Mouse (Mus musculus): ENCODE measurements around the gene Basp1. TPM values are rescaled to one million over a fixed set of nuclear protein-coding genes. Genes with fewer than 3 reads are reported as not detected.

The Basp1 gene
- total RNA-seq, 2 experiments from 2014 or later, result 576 to 634 TPM

- DNase-seq (ENCODE audit: low spot score in 2 of 2), result no peak
- TF ChIP-seq CTCF (conservative IDR thresholded peaks at IDR 0.05), result no peak
- H3K4me3 ChIP-seq, result no peak overlapping the region
- no peak overlapping the region for H3K27ac ChIP-seq
Measured at GRCm38 (mm10) chr15:25373486-25373885, 40.1 kb downstream of the Basp1 start.

- H3K4me3 ChIP-seq, result no peak overlapping the region
- TF ChIP-seq CTCF (conservative IDR thresholded peaks at IDR 0.05), result no peak
- peak in 1 of 2 experiments; percentile 28 for DNase-seq (ENCODE audit: low spot score in 2 of 2)
- peak overlapping the region; percentile 47; the same call in 1 of the 2 replicates for H3K27ac ChIP-seq
Measured at GRCm38 (mm10) chr15:25369522-25369921, 44.0 kb downstream of the Basp1 start.

- Histone ChIP-seq H3K4me3 (no peak overlapping the region), H3K27ac (peak overlapping the region; percentile 67; the same call in 1 of the 2 replicates)
- no peak for TF ChIP-seq CTCF (conservative IDR thresholded peaks at IDR 0.05)
- DNase-seq (ENCODE audit: low spot score in 2 of 2), result no peak
Measured at GRCm38 (mm10) chr15:25365503-25365902, 48.1 kb downstream of the Basp1 start.

GRCm38 (mm10) chr15:25364819-25365463, 48.6 kb downstream of the Basp1 start:
- peak overlapping the region; percentile 67 for H3K27ac ChIP-seq
- TF ChIP-seq CTCF (conservative IDR thresholded peaks at IDR 0.05), result no peak
- no peak for DNase-seq (ENCODE audit: low spot score in 2 of 2)
- H3K4me3 ChIP-seq, result peak overlapping the region; percentile 30; the same call in 1 of the 2 replicates

- H3K4me3 ChIP-seq, result peak overlapping the region; percentile 30; the same call in 1 of the 2 replicates
- no peak for DNase-seq (ENCODE audit: low spot score in 2 of 2)
Measured at GRCm38 (mm10) chr15:25364160-25364818, 49.3 kb downstream of the Basp1 start.

GRCm38 (mm10) chr15:25363636-25364035, 49.9 kb downstream of the Basp1 start:
- no peak for TF ChIP-seq CTCF (conservative IDR thresholded peaks at IDR 0.05)
- peak overlapping the region; percentile 48; the same call in 1 of the 2 replicates for H3K27ac ChIP-seq
- no peak for DNase-seq (ENCODE audit: low spot score in 2 of 2)
- no peak overlapping the region for H3K4me3 ChIP-seq

More at GRCm38 (mm10) chr15:25364160-25364818, 49.3 kb downstream of the Basp1 start:
- no peak for TF ChIP-seq CTCF (conservative IDR thresholded peaks at IDR 0.05)
- peak overlapping the region; percentile 67 for H3K27ac ChIP-seq

- no peak overlapping the region for H3K27ac ChIP-seq
- no peak overlapping the region for H3K4me3 ChIP-seq
- TF ChIP-seq CTCF (conservative IDR thresholded peaks at IDR 0.05), result no peak
- no peak for DNase-seq (ENCODE audit: low spot score in 2 of 2)
Measured at GRCm38 (mm10) chr15:25360825-25361224, 52.7 kb downstream of the Basp1 start.

GRCm38 (mm10) chr15:25358680-25359097, 54.9 kb downstream of the Basp1 start:
- TF ChIP-seq CTCF (conservative IDR thresholded peaks at IDR 0.05), result no peak
- peak in 1 of 2 experiments; percentile 47 for DNase-seq (ENCODE audit: low spot score in 2 of 2)
- H3K4me3 ChIP-seq, result peak overlapping the region; percentile 48
- peak overlapping the region; percentile 80 for H3K27ac ChIP-seq

- TF ChIP-seq CTCF (conservative IDR thresholded peaks at IDR 0.05), result no peak
- Histone ChIP-seq H3K27ac (no peak overlapping the region), H3K4me3 (no peak overlapping the region)
- no peak for DNase-seq (ENCODE audit: low spot score in 2 of 2)
Measured at GRCm38 (mm10) chr15:25355339-25355738, 58.2 kb downstream of the Basp1 start.

- no peak for DNase-seq (ENCODE audit: low spot score in 2 of 2)
- Histone ChIP-seq H3K4me3 (no peak overlapping the region), H3K27ac (no peak overlapping the region)
- no peak for TF ChIP-seq CTCF (conservative IDR thresholded peaks at IDR 0.05)
Measured at GRCm38 (mm10) chr15:25354738-25355137, 58.8 kb downstream of the Basp1 start.

GRCm38 (mm10) chr15:25353498-25353897, 60.1 kb downstream of the Basp1 start:
- Histone ChIP-seq H3K27ac (no peak overlapping the region), H3K4me3 (no peak overlapping the region)
- no peak for DNase-seq (ENCODE audit: low spot score in 2 of 2)
- no peak for TF ChIP-seq CTCF (conservative IDR thresholded peaks at IDR 0.05)

- no peak for DNase-seq (ENCODE audit: low spot score in 2 of 2)
- TF ChIP-seq CTCF (conservative IDR thresholded peaks at IDR 0.05), result no peak
- no peak overlapping the region for H3K27ac ChIP-seq
Measured at GRCm38 (mm10) chr15:25343263-25343662, 70.3 kb downstream of the Basp1 start.

GRCm38 (mm10) chr15:25335277-25335676, 78.3 kb downstream of the Basp1 start:
- Histone ChIP-seq H3K27ac (no peak overlapping the region), H3K4me3 (no peak overlapping the region)
- no peak for DNase-seq (ENCODE audit: low spot score in 2 of 2)
- TF ChIP-seq CTCF (conservative IDR thresholded peaks at IDR 0.05), result no peak

More at GRCm38 (mm10) chr15:25343263-25343662, 70.3 kb downstream of the Basp1 start:
- no peak overlapping the region for H3K4me3 ChIP-seq
